Mouse (Mus musculus) embryonic fibroblast, embryonic 13.5 days (primary cell): ENCODE data around the gene Il18bp. TPM values are rescaled to one million over a fixed set of nuclear protein-coding genes. Genes with fewer than 3 reads are reported as not detected.
A peak's percentile ranks its signal among the peaks of the same experiment; 100 is the strongest.

Experiments
- H3K27ac ChIP-seq: 2 replicates; pipeline ENCODE4 v1.5.1; 2012; ENCODE audit warnings: low read length, control low read depth, inconsistent platforms; ENCODE audit not compliant: insufficient read depth
- H3K4me1 ChIP-seq: 2 replicates; pipeline ENCODE4 v1.6.1; 2011; ENCODE audit warnings: low read length; ENCODE audit not compliant: control insufficient read depth, insufficient read depth
- H3K4me3 ChIP-seq: 2 replicates; pipeline ENCODE4 v1.5.1; 2011; ENCODE audit warnings: mild to moderate bottlenecking, control low read depth, low read length; ENCODE audit not compliant: insufficient read depth
- CTCF ChIP-seq: IDR thresholded peaks from 2 replicates; pipeline ENCODE4 v1.5.1; 2011; ENCODE audit warnings: mild to moderate bottlenecking, control low read depth, low read length, moderate library complexity, borderline replicate concordance; ENCODE audit not compliant: insufficient read depth
- POLR2A ChIP-seq: IDR thresholded peaks from 2 replicates; pipeline ENCODE4 v1.6.1; 2011; ENCODE audit warnings: low read depth, mild to moderate bottlenecking, control low read depth, low read length, moderate library complexity
- polyA plus RNA-seq: library from polyadenylated mRNA; stranded (reverse); fragments of >200 nt; gene quantifications from 2 replicates; pipeline ENCODE4 v1.2.4, GENCODE M21; 2011; ENCODE audit warnings: low read depth; ENCODE audit not compliant: missing spikeins, insufficient read length

The Il18bp gene
- polyA plus RNA-seq, 1 experiment = 6.3 TPM

DNA sequence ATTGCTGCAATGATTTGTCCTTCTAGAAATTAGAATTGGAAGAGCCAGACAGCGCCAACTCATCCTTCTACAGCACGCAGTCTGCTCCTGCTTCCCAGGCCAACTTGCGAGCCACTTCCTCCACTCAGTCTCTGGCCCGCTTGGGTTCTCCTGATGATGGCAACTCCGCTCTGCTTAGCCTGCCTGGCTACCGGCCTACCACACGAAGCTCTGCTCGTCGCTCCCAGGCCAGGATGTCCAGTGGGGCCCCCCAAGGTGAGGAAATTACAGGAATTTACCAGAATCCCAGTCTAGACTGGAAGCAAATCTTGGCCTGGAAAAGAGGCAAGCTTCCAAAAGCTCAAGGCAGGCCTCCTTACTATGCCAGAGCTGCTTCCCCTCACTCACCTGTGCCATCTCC, 6.6 kb downstream of the Il18bp start:
- TF ChIP-seq POLR2A (no peak), CTCF (no peak)
- no peaks in the 10 kb centered on the region for H3K4me1 ChIP-seq
- H3K27ac ChIP-seq = no peak overlapping the region
- H3K4me3 ChIP-seq = no peak overlapping the region

DNA sequence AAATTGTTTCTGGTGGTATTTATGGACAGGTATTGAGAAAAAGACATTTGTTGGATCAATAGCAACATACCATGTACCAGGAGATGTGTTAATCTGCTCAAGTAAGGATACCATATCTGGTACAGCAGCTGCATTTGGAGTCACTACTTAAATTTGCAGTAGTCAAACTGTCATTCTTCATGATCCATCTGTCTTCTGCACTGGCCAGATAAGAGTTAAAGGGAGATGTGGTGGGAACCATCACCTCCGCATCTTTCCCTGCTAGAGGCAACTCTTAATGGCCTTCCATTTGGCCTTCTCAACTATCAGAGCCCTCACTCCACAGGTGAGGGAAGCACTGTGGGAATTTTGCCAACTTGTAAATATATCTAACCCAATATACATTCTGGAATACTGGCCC, 12.0 kb downstream of the Il18bp start:
- no peak overlapping the region for H3K27ac ChIP-seq
- H3K4me3 ChIP-seq = no peak overlapping the region
- H3K4me1 ChIP-seq = no peaks in the 10 kb centered on the region
- no peak for TF ChIP-seq POLR2A
- TF ChIP-seq CTCF = no peak

DNA sequence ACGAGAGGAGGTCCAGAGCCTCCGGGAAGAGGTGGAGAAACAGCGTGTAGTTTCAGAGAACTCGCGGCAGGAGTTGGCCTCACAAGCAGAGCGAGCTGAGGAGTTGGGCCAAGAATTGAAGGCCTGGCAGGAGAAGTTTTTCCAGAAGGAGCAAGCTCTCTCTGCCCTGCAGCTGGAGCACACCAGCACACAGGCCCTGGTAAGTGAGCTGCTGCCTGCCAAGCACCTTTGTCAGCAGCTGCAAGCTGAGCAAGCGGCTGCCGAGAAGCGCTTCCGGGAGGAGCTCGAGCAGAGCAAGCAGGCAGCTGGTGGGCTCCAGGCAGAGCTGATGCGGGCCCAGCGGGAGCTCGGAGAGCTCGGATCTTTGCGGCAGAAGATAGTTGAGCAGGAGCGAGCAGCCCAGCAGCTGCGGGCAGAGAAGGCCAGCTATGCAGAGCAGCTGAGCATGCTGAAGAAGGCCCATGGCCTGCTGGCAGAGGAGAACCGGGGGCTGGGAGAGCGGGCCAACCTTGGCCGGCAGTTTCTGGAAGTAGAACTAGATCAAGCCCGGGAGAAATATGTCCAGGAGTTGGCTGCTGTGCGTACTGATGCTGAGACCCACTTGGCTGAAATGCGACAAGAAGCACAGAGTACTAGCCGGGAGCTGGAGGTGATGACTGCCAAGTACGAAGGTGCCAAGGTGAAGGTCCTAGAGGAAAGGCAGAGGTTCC, 17.4 kb downstream of the Il18bp start:
- no peak for TF ChIP-seq CTCF
- no peak for TF ChIP-seq POLR2A
- H3K4me1 ChIP-seq = no peaks in the 10 kb centered on the region
- H3K27ac ChIP-seq = no peak overlapping the region
- H3K4me3 ChIP-seq = no peak overlapping the region

DNA sequence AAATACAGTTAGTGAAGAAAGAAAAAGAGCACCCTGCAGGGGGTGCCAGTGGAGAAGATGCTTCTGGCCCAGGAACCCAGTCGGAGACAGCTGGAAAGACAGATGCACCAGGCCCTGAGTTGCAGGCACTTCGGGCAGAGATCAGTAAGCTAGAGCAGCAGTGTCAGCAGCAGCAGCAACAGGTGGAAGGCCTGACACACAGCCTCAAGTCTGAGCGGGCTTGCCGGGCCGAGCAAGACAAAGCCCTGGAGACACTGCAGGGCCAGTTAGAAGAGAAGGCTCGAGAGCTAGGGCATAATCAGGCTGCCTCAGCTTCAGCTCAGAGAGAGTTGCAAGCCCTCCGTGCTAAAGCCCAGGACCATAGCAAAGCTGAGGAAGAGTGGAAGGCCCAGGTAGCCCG, 18.2 kb downstream of the Il18bp start:
- H3K27ac ChIP-seq = no peak overlapping the region
- no peaks in the 10 kb centered on the region for H3K4me1 ChIP-seq
- TF ChIP-seq POLR2A (no peak), CTCF (no peak)
- no peak overlapping the region for H3K4me3 ChIP-seq

DNA sequence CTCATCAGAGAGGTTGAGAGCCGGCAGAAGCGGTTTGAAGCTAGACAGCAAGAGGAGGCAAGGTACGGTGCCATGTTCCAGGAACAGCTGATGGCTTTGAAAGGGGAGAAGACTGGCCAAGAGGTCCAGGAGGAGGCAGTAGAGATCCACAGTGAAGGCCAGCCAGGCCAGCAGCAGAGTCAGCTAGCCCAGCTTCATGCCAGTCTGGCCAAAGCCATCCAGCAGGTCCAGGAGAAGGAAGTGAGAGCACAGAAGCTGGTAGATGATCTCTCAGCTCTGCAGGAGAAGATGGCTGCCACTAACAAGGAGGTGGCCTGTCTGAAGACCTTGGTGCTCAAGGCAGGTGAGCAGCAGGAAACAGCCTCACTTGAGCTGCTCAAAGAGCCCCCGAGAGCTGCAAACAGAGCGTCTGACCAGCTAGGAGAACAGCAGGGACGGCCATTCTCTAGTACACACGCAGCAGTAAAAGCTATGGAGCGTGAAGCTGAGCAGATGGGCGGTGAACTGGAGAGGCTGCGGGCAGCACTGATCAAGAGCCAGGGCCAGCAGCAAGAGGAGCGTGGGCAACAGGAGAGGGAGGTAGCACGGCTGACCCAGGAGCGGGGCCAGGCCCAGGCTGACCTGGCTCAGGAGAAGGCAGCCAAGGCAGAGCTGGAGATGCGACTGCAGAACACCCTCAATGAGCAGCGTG, 18.9 kb downstream of the Il18bp start:
- no peak overlapping the region for H3K27ac ChIP-seq
- no peaks in the 10 kb centered on the region for H3K4me1 ChIP-seq
- no peak overlapping the region for H3K4me3 ChIP-seq
- TF ChIP-seq CTCF (no peak), POLR2A (no peak)

DNA sequence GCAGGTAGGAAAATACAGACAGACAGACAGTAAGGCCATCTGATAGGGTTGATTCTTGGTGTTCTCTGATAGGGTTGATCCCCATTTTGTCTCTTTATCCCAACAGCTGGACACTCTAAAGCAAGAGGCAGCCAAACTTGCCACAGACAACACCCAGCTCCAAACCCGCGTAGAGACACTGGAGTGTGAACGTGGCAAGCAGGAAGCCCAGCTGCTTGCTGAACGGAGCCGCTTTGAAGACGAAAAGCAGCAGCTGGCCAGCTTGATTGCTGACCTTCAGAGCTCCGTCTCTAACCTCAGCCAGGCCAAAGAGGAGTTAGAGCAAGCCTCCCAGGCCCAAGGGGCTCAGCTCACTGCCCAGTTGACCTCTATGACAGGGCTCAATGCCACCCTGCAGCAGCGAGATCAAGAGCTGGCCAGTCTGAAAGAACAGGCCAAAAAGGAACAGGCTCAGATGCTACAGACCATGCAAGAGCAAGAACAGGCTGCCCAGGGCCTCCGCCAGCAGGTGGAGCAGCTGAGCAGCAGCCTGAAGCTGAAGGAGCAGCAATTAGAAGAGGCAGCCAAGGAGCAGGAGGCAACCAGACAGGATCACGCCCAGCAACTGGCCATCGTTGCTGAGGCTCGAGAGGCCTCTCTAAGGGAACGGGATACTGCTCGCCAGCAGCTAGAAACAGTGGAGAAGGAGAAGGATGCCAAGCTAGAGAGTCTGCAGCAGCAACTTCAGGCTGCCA, 20.1 kb downstream of the Il18bp start:
- no peak overlapping the region for H3K27ac ChIP-seq
- H3K4me1 ChIP-seq = no peaks in the 10 kb centered on the region
- no peak overlapping the region for H3K4me3 ChIP-seq
- TF ChIP-seq POLR2A (no peak), CTCF (peak; percentile 100)

DNA sequence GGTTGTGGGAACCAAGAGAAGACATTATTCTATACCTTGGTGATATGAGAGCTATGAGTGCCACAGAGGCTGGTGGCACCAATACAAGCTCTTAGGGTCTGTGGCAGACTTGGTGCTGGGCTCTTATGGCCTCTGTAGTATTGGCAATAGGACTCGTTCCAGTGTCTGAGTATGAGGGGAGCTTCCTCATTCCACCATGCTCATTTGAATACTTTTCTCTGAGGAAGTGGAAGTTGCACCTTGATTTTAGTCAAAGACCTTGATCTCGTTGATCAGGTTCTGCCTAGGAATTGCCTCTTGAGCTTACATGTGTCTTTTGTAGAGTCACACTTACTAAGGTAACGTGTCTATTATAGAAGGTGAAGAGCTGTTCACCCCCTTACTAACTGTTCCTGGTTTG, 24.2 kb downstream of the Il18bp start:
- H3K27ac ChIP-seq = no peak overlapping the region
- TF ChIP-seq CTCF = no peak
- no peaks in the 10 kb centered on the region for H3K4me1 ChIP-seq
- H3K4me3 ChIP-seq = no peak overlapping the region

DNA sequence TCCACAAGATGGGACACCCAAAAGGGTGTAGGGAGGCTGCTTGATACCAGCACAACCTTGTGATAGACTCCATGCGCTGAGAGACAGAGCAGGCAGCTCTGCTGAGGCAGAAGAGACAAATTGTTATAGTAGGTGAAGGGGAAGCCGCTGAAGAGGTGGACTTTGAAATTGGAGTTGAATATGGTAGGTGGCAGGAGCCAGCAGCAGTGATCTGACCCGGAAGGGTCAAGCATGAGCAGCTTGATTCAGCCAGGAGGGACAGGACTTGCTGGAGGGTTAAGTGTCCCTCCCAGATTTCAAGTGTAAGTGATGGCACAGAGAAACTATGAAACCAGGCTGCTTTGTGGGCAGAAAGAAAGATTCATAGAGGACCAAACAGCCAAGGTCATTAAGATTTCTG, 33.4 kb downstream of the Il18bp start:
- Histone ChIP-seq H3K4me3 (no peak overlapping the region), H3K27ac (no peak overlapping the region), H3K4me1 (no peaks in the 10 kb centered on the region)
- TF ChIP-seq CTCF (no peak), POLR2A (no peak)

DNA sequence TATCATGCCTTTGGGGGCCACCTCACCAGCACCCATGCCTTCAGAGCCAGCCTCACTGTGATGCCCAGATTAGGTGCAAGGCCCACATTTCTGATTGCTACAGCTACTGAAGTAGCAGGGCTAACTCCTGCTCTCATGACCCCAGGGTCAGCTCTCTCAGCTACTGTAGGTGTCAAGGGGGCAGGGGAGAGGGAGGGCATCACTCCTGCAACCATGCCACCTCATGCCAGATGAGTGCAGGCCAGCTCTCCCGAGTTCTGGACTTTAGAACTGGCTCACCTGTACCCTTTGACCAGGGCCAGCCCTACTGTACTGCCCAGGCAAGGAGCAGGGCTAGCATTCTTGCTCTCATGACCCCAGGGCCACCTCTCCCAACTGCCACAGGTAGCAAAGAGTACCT, 35.8 kb downstream of the Il18bp start:
- no peak for TF ChIP-seq POLR2A
- no peak for TF ChIP-seq CTCF
- H3K4me3 ChIP-seq = no peak overlapping the region
- no peaks in the 10 kb centered on the region for H3K4me1 ChIP-seq
- H3K27ac ChIP-seq = no peak overlapping the region

DNA sequence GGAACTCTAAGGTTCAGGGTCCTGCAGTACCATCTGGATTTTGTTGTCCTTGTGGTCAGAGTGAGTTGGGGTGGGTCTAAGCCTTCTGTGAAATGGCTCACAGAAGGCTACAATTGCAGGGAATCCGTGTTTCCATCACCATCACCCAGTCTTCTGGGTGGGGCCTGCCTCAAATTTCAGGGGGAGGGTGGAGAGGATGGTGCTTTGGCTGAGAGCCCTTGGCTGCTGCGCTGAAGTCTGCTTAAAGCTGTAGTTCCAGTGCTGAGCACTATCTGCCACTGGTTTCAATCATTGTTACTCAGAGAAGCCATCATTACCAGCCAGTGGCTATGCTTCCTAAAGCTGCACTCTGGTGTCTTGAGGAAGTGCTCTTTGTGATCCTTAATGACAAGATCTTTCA, 44.0 kb downstream of the Il18bp start:
- no peak overlapping the region for H3K4me3 ChIP-seq
- peak overlapping the region; percentile 99 for H3K27ac ChIP-seq
- peaks cover 13% of the 10 kb centered on the region for H3K4me1 ChIP-seq
- no peak for TF ChIP-seq POLR2A
- no peak for TF ChIP-seq CTCF
